Mouse (Mus musculus) right cerebral cortex, adult 18-20 months (tissue): Measurements from ENCODE around the gene Csmd2.
"Not testable (repeated sequence)": the region's sequence is repeated elsewhere in the genome, so short reads cannot be mapped to it uniquely, and the experiment has no call there.

ENCODE experiments used
- DNase-seq: peaks from one replicate; pipeline ENCODE4 v3.0.0; 2022; ENCODE audit warnings: mixed read lengths

Gene Csmd2

GRCm38 (mm10) chr4:128048716-128049115, 61.1 kb downstream of the Csmd2 start:
- no peak for DNase-seq

GRCm38 (mm10) chr4:128052701-128053100, 65.0 kb downstream of the Csmd2 start:
- no peak for DNase-seq

DNA sequence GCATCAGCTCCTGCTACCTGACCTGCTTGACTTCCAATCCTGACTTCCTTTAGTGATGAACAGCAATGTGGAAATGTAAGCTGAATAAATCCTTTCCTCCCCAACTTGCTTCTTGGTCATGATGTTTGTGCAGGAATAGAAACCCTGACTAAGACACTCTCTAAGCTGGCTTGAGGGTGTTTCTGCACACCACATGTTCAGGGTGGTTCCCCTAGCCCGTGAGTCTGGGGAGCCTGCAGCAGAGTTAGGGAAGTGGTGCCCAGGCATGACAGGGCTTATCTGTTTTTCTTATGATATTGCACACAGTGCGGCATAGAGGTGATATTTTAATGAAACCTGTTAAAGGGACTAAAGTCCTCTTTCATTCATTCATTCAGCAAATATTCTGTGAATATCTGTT, 73.6 kb downstream of the Csmd2 start:
- not testable (repeated sequence) for DNase-seq

- DNase-seq = peak; percentile 28
Measured at GRCm38 (mm10) chr4:128067189-128067588, 79.5 kb downstream of the Csmd2 start.

DNA sequence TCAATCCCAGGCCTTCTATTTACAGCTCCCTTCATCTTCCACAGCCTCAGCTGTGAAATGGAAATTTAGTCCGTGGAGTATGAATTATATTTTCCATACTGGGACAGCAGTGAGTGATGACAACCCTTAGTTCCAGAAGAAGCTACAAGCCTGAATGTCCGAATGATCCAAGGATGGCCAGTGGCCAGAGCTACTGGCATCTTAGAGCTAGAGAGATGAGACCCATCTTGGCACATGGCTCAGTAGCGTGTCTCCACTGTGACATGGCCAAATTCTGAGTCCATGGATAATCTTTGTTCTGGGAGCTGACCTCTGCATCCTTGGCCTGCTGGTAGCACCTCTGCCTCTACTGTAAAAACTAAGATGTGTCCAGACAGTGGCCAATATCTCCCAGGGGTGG, 96.8 kb downstream of the Csmd2 start:
- no peak for DNase-seq

- peak; percentile 82 for DNase-seq
Measured at GRCm38 (mm10) chr4:128085096-128085495, 97.4 kb downstream of the Csmd2 start.

DNA sequence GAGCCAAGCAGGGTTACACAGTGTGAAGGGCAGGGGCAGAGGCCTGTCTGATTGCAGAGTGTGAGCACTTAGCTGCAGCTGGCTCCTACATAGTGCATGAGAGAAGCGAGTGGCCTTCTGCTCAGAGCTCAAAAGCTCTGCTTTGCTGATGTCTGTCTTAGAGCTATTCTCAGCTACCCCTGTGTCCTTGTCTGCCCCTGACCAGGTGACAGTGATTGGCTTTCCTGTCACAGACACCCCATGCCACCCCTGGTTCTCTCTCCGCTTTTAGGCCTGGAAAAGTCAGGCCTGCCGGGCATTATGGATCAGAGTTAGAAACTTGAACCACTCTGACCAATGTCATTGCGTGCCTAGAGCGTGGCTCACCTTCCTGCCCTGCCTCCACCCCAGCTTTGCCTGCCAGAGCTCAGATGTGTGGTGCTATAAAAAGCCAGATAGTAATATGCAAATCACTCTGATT, 99.5 kb downstream of the Csmd2 start:
- no peak for DNase-seq

- DNase-seq = no peak
Measured at GRCm38 (mm10) chr4:128087704-128088103, 100.0 kb downstream of the Csmd2 start.

DNA sequence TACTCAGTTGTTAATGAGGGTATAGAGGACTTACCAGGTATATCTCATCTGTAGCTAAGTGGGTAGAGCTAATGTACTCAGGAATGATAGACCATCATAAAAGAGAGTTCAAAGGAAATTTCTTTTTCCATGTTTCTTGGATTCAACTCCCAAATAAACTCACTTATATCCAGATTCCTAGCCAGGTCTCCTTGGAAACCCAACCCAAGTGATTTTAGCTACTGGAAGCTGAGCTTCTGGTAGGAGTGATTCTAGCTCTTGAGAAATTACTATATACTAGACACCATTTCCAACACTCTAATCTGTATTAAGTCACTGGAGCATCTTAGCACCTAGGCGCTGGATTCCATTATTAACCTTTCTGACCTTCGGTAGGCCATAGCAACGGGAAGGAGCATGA, 100.6 kb downstream of the Csmd2 start:
- no peak for DNase-seq

GRCm38 (mm10) chr4:128091938-128092337, 104.3 kb downstream of the Csmd2 start:
- DNase-seq = peak; percentile 47

GRCm38 (mm10) chr4:128099515-128099914, 111.9 kb downstream of the Csmd2 start:
- DNase-seq = no peak

DNA sequence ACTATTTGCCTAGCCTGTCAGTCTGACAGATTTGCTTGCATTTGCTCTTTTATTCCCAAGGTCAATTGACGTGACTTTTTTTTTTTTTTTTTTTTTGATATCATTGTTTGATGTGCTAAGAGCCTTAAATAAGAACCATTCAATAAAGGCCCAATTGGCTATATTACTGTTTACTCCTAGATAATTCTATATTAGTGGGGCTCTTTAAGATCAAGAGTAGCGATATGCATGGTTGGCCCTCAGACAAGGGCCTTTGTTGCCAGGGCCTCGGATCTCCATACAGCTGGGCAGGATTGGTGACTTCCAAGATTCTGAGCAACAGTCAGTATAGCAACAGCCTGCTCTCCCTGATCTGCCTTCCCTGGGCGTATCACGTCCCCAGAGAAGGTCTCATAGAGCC, 112.9 kb downstream of the Csmd2 start:
- no peak for DNase-seq

- no peak for DNase-seq
Measured at GRCm38 (mm10) chr4:128116331-128116730, 128.7 kb downstream of the Csmd2 start.

DNA sequence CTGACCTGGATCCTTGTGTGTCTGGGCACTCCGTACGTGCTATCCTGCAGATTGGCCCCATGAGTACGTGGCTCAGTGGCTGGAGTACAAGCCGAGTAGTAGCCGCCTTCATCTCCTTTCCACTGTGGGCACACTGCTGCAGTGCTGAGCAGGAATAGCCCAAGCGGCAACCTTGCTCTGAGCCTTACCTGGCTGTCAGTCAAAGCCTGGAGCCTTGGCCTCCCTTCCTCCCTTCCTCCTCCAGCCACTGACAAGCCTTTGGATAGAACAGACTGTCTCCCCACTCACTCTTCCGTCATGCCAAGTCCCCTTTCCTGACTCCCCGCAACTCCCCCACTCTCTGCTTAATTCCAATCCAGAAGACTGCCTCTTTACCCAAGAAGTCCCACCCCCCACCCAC, 135.6 kb downstream of the Csmd2 start:
- no peak for DNase-seq

- no peak for DNase-seq
Measured at GRCm38 (mm10) chr4:128124738-128125137, 137.1 kb downstream of the Csmd2 start.

DNA sequence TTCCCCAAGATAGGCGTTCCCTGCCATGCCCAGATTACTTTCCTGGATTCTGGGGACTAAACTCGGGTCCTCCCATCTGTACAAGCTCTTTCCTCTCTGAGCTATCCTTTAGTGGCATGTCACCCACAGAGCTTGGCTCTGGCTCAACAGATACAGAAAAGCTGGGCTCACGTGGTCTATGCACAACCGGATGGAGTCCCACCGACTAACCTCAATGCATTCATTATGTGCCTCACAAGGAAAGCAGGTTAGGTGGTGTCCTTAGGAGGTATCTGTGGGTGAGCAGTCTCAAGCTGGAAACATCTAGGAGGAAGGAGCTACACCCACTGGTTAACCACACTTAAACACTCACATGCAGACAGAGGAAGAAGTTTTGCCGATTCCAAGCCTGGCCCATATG, 140.9 kb downstream of the Csmd2 start:
- peak; percentile 64 for DNase-seq

DNA sequence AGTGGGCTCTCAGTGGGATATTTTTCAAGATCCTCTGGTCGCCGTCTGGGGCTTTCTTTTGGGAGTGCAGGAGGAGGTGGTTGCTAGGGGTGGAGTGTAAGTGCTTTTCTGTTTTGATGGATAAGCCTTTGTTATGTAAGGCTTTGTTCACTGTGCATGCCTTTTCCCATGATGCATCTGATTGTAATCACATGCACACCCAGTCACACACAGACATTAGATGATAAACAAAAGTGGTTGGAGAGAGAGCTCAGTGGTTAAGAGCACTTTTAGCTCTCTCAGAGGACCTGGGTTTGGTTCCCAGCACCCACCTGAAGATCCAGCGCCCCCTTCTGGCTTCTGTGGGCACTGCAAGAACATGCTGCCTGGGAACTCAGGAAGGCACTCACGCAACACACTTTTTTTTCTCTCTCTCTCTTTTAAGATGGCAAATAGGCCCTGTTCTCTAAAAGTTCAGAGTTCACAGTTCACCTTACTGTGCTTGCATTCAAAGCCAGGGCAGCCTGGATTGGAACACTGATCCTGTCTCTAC, 143.0 kb downstream of the Csmd2 start:
- DNase-seq = no peak

DNA sequence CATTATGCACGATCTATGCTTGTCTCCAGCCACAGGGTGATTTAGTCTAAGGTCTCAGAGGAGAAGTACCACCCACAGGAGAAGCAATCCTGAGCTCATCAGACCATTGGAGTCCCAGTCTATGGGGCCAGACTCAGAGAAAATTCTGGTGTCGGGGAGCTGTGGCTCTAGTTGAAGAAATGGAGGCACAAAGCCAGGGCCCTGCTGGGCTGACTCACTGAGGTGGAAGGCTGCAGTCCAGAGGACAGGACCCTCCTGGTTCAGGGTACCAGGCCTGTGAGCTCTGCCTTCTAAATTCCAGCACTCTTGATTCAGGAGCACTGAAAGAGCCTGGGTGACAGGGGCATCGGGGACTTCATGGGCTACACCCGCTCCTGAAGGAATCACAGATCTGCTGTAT, 144.0 kb downstream of the Csmd2 start:
- no peak for DNase-seq

- DNase-seq = peak; percentile 45
Measured at GRCm38 (mm10) chr4:128132876-128133646, 145.4 kb downstream of the Csmd2 start.

- DNase-seq = no peak
Measured at GRCm38 (mm10) chr4:128134348-128134994, 146.8 kb downstream of the Csmd2 start.

- DNase-seq = no peak
Measured at GRCm38 (mm10) chr4:128135014-128135622, 147.5 kb downstream of the Csmd2 start.

- DNase-seq = no peak
Measured at GRCm38 (mm10) chr4:128139991-128140390, 152.3 kb downstream of the Csmd2 start.
